Mouse (Mus musculus): Measurements from ENCODE around the gene Mark3.

Gene Mark3

GRCm38 (mm10) chr12:111687350-111688068 is 113.2 kb downstream of the Mark3 start:
- in situ Hi-C loops (cut with MboI; ENCODE audit: low pct_unique_long_range_greater_than_20kb in 1 of 2, low sequenced_read_pairs in 2 of 2, unreplicated experiment in 1 of 2): no loop called here

DNA sequence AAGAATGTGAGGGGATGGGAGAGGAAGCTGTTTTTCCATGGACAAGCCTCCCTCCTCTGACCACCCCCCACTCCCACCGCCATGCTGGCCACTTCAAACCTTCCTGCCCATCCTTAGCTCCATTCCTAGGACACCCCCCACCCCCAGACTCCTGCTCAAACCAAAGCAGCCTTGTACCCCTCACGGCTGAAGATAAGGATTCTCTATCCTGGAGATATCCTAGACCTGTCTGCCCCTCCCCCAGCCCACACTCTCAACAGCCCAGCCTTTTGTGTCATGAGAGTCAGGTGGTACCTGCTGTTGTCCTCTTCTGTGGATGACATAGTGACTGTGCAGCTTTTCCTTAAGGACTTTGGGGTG is 113.7 kb downstream of the Mark3 start:
- in situ Hi-C loops (cut with MboI; ENCODE audit: low pct_unique_long_range_greater_than_20kb in 1 of 2, low sequenced_read_pairs in 2 of 2, unreplicated experiment in 1 of 2): no loop called here

- in situ Hi-C loops (cut with MboI; ENCODE audit: low pct_unique_long_range_greater_than_20kb in 1 of 2, low sequenced_read_pairs in 2 of 2, unreplicated experiment in 1 of 2): no loop called here
These were observed 115.1 kb downstream of the Mark3 start for GRCm38 (mm10) chr12:111689426-111689825.

GRCm38 (mm10) chr12:111691346-111691872 is 117.1 kb downstream of the Mark3 start:
- in situ Hi-C loops (cut with MboI; ENCODE audit: low pct_unique_long_range_greater_than_20kb in 1 of 2, low sequenced_read_pairs in 2 of 2, unreplicated experiment in 1 of 2): no loop called here

DNA sequence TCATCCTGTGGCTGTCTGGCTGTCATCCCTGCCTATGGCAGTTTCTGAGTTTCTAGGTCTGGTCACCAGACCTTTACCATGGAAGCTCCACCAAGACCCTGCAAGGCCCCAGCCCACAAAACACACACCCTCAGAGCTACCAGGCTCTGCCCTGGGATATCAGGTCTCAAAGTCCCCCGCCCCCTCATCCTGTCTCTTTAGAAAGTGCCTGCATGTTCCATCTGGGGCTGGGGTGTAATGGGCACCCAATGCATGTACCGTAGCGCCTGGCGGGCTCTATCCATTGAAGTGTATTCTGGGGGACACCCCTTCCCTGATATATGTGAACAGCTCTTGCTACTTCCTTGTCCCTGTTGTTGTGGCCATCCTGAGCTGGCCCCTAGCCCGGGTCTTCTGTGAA is 118.6 kb downstream of the Mark3 start:
- in situ Hi-C loops (cut with MboI; ENCODE audit: low pct_unique_long_range_greater_than_20kb in 1 of 2, low sequenced_read_pairs in 2 of 2, unreplicated experiment in 1 of 2): no loop called here

DNA sequence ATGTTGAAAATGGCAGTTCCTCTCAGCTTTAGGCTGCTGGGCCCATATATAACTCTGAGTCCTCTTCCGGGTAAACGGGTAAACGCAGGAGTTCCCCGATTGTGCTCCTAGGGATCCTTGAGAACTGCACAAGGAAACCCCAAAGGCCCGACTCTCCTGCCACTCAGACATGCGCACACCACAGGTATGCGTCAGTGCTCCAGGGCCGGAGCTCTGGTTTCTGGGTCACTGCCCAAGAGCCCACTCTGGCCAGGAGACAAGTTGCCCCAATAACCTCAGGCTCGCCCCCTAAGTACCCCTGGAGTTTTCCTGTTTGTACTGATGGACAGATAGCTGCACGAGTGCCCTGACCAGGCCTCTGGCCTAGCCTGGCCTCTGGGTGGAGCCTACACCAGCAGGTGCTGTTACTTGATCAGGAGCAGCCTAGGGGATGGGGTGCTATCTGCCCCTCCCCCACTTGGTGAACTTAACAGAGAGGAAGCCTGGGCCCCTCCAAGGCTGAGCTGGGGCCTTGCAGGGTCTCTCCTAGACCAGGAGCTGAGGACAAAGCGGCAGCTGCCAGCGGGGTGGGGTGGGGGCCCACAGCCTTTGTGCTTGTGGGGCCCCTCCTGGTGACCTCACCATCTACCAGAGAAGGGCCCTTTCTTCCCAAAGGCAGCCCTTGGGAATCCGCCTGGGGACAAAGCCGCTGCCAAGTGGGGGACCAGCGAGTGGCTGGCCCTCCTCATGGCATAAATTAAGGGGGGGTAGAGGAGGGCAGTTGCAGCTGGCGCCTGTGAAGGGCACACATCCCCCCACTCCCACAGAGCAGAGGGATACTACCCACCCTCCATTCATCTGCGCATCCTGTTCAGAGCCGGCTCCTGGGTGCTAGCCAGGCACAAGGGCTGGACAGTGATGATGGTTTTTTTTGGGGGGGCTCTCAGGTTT is 119.3 kb downstream of the Mark3 start:
- in situ Hi-C loops (cut with MboI; ENCODE audit: low pct_unique_long_range_greater_than_20kb in 1 of 2, low sequenced_read_pairs in 2 of 2, unreplicated experiment in 1 of 2): no loop called here

- in situ Hi-C loops (cut with MboI; ENCODE audit: low pct_unique_long_range_greater_than_20kb in 1 of 2, low sequenced_read_pairs in 2 of 2, unreplicated experiment in 1 of 2): no loop called here
These were observed 120.0 kb downstream of the Mark3 start for GRCm38 (mm10) chr12:111694271-111694781.

GRCm38 (mm10) chr12:111694880-111695804 is 120.8 kb downstream of the Mark3 start:
- in situ Hi-C loops (cut with MboI; ENCODE audit: low pct_unique_long_range_greater_than_20kb in 1 of 2, low sequenced_read_pairs in 2 of 2, unreplicated experiment in 1 of 2): loop anchor here in 1 of 2 experiments (5.0 kb wide), 1 partner anchor 38 kb away; no protein-coding TSS in a partner anchor

- in situ Hi-C loops (cut with MboI; ENCODE audit: low pct_unique_long_range_greater_than_20kb in 1 of 2, low sequenced_read_pairs in 2 of 2, unreplicated experiment in 1 of 2): loop anchor here in 1 of 2 experiments (5.0 kb wide), 1 partner anchor 39 kb away; no protein-coding TSS in a partner anchor
These were observed 121.9 kb downstream of the Mark3 start for GRCm38 (mm10) chr12:111696239-111696638.

DNA sequence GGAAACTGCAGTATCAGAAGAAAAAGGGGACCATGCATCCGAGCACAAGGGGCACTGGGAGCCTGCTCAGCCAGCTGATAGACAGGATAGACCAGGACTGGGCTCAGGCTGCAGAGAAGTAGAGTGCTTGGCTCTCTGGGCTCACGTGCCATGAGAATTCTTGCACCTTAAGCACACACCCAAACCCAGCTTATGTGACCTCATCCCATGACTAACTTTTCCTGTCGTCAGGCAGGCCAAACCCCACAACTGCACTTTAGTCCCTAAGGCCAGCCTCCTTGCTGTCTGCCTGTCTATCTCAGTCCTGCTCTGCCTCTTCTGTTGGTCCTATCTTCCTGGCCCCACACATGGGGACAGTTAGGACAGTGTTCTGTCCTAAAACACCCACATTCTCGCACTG is 123.4 kb downstream of the Mark3 start:
- in situ Hi-C loops (cut with MboI; ENCODE audit: low pct_unique_long_range_greater_than_20kb in 1 of 2, low sequenced_read_pairs in 2 of 2, unreplicated experiment in 1 of 2): loop anchor here in 1 of 2 experiments (5.0 kb wide), 1 partner anchor 40 kb away; no protein-coding TSS in a partner anchor

GRCm38 (mm10) chr12:111698346-111698913 is 124.1 kb downstream of the Mark3 start:
- in situ Hi-C loops (cut with MboI; ENCODE audit: low pct_unique_long_range_greater_than_20kb in 1 of 2, low sequenced_read_pairs in 2 of 2, unreplicated experiment in 1 of 2): loop anchor here in 1 of 2 experiments (5.0 kb wide), 1 partner anchor 41 kb away; no protein-coding TSS in a partner anchor

- in situ Hi-C loops (cut with MboI; ENCODE audit: low pct_unique_long_range_greater_than_20kb in 1 of 2, low sequenced_read_pairs in 2 of 2, unreplicated experiment in 1 of 2): loop anchor here in 1 of 2 experiments (5.0 kb wide), 1 partner anchor 42 kb away; no protein-coding TSS in a partner anchor
These were observed 125.2 kb downstream of the Mark3 start for GRCm38 (mm10) chr12:111699542-111699941.

DNA sequence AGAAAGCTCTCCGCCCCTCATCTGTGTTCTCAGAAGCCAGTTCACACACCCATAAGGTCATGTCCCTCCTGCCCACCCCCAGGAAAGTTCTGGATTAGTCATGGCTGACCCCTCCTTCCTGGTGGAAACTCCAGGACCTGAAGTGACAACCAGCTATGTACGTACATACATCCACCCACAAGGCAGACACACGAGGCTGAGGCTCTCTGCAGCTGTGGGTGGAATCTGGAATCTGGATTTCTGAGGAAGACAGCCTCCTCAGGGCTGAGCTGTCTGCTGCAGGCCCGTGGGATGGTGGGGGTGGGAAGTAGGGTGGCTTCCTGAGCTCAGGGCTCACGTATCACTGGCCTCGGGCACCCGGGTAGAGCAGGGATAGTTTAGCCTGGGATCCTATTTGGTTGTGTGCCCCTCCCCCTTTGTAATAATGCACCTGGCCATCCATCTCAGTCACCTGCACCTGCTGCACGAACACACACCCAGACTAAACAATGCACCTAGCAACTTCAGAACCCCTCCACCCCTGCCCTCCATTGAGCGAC is 126.7 kb downstream of the Mark3 start:
- in situ Hi-C loops (cut with MboI; ENCODE audit: low pct_unique_long_range_greater_than_20kb in 1 of 2, low sequenced_read_pairs in 2 of 2, unreplicated experiment in 1 of 2): no loop called here

DNA sequence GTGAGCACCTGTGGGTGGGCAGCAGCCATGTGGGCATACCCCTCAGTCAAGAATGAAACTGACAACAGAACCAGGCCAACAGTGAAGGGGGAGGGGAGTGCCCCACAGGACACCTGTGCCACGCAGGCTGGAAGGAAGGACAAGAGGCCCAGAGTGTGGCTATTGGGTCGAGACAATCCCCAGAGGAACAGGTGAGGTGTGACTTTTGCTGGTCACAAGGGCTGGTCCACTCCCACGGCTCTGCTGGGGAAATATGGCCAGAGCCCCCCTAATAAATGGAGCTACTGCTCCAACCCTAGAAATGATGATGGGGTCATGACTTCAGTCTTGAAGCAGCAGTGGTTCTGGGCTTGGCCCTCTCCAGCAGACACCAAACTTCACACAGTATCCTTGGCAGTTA is 129.0 kb downstream of the Mark3 start:
- in situ Hi-C loops (cut with MboI; ENCODE audit: low pct_unique_long_range_greater_than_20kb in 1 of 2, low sequenced_read_pairs in 2 of 2, unreplicated experiment in 1 of 2): no loop called here

- in situ Hi-C loops (cut with MboI; ENCODE audit: low pct_unique_long_range_greater_than_20kb in 1 of 2, low sequenced_read_pairs in 2 of 2, unreplicated experiment in 1 of 2): no loop called here
These were observed 130.3 kb downstream of the Mark3 start for GRCm38 (mm10) chr12:111704609-111705008.

- in situ Hi-C loops (cut with MboI; ENCODE audit: low pct_unique_long_range_greater_than_20kb in 1 of 2, low sequenced_read_pairs in 2 of 2, unreplicated experiment in 1 of 2): no loop called here
These were observed 131.1 kb downstream of the Mark3 start for GRCm38 (mm10) chr12:111705186-111705973.
